Mouse (Mus musculus) cortical plate, adult 2 months (tissue): ENCODE measurements at regions not wholly inside any gene's neighbourhood (a gene's known extent, or its start where the extent isn't known, plus 50 kb on each side); places are given as distances from the start of the nearest gene placed in this dataset.

Experiments used
- H3K27ac ChIP-seq: fragments of 200-500 bp; 2 replicates; pipeline ENCODE4 v1.5.1; 2012; ENCODE audit warnings: low read length, control low read depth, inconsistent platforms; ENCODE audit not compliant: insufficient read depth
- H3K4me1 ChIP-seq: fragments of 200-500 bp; 2 replicates; pipeline ENCODE4 v1.6.1; 2011; ENCODE audit warnings: low read length; ENCODE audit not compliant: control insufficient read depth, insufficient read depth
- H3K4me3 ChIP-seq: fragments of 200-500 bp; 2 replicates; pipeline ENCODE4 v1.5.1; 2011; ENCODE audit warnings: mild to moderate bottlenecking, low read length, control low read depth; ENCODE audit not compliant: insufficient read depth
- CTCF ChIP-seq: fragments of 200-500 bp; IDR thresholded peaks from 2 replicates; pipeline ENCODE4 v1.5.1; 2011; ENCODE audit warnings: mild to moderate bottlenecking, control low read depth, low read length; ENCODE audit not compliant: insufficient read depth; ENCODE audit errors: extremely low read depth
- POLR2A ChIP-seq: fragments of 200-500 bp; IDR thresholded peaks from 2 replicates; pipeline ENCODE4 v1.6.1; 2011; ENCODE audit warnings: mild to moderate bottlenecking, low read length, control low read depth; ENCODE audit not compliant: insufficient read depth; ENCODE audit errors: extremely low read depth

DNA sequence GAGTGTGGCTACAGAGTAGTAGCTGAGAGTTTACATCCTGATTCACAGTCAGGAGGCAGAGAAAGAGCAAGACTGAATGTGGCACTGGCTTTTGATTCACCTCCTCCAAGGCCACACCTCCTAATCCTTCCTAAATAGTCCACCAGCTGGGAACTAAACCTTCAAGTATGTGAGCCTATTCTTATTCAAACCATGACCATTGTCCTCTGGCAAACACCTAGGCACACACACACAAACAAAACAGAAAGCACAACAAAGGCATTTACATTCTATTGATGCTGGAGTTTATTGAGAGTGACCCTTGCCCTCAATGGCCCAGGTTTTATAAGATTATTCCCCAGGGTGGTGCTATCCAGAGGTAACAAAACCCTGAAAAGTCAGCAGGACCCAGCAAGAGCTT lies 235.4 kb upstream of the Dynlrb2 start:
- Histone ChIP-seq H3K4me3 (no peak overlapping the region), H3K4me1 (no peaks in the 10 kb centered on the region), H3K27ac (no peak overlapping the region)
- no peak for TF ChIP-seq POLR2A
- TF ChIP-seq CTCF, result no peak

DNA sequence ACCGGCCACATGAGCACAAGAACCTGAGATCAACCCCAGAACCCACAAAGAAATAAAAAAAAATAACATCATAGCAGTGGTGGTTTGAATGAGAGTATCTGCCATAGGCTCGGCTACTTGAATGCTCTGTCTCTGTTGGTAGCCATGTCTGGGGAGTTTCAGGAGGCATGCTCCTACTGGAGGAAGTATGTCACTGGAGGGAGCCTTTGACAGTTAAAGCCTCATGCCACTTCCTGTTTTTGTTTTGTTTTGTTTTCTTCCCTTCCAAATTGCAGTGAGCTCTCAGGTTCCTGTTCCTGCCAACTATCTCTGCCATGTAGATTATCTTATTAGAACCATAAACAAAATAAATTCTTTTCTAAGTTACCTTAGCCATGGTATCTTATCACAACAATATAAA lies 236.1 kb upstream of the Dynlrb2 start:
- TF ChIP-seq CTCF (no peak), POLR2A (no peak)
- Histone ChIP-seq H3K4me1 (no peaks in the 10 kb centered on the region), H3K27ac (no peak overlapping the region), H3K4me3 (no peak overlapping the region)

DNA sequence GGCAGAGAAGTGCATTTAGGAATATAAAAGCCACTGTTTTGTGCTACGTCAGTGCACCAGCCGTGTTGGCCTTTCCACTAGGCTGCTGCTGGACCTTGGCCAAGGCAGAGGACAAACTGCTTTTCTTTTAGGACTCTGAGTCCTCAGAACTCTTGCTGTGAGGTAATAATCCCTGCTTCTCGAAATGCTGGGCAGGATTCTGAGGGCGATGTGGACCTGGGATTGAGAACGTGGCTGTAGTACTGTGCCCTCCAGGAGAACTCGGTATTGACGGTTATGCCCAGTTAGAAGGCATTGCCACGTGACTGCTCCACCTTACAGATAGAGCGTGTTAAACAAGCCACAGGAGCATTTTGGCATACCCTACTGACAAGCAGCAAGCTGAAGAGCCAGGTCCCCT lies 236.6 kb upstream of the Dynlrb2 start:
- TF ChIP-seq CTCF, result no peak
- no peak for TF ChIP-seq POLR2A
- H3K27ac ChIP-seq, result no peak overlapping the region
- no peak overlapping the region for H3K4me3 ChIP-seq
- no peaks in the 10 kb centered on the region for H3K4me1 ChIP-seq

DNA sequence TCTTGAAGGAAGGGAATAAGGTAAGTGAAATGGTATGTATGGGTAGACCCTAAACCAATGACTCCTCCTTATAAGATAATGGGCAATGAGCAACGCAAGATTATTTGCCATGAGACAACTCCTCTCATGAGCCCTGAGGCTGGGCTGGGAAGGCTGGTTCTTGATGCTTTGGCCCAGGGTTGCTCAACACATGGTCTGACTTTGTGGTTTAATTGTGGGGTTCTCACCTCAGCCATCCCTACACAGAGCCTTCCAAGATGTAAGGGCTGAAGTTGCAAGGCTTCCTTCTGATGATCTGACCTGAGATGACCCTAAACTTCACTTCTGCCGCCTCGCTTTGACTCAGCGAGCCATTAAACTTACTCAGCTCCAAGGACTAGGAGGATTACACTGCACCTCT lies 237.8 kb upstream of the Dynlrb2 start:
- no peaks in the 10 kb centered on the region for H3K4me1 ChIP-seq
- TF ChIP-seq CTCF, result no peak
- no peak for TF ChIP-seq POLR2A
- no peak overlapping the region for H3K4me3 ChIP-seq
- H3K27ac ChIP-seq, result no peak overlapping the region

DNA sequence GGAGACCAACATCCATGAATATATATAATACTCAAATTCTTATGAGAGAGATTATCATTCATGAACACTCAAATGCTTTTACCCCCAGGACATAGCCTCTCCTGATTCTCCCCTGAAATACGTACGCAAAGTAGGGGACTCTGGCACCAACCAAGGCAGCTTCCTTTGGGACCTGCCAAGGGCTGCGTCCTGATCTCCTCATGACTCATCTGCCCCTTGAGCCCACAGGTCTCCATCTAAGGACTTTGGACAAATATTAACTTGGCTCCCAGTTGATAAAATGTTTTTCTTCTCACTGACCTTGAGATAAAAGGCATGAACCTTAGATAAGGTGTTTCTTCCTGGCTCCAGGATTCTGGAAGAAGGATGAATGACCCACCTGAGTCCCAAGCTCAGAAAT lies 239.2 kb upstream of the Dynlrb2 start:
- H3K27ac ChIP-seq, result no peak overlapping the region
- no peaks in the 10 kb centered on the region for H3K4me1 ChIP-seq
- H3K4me3 ChIP-seq, result no peak overlapping the region
- TF ChIP-seq POLR2A, result no peak

DNA sequence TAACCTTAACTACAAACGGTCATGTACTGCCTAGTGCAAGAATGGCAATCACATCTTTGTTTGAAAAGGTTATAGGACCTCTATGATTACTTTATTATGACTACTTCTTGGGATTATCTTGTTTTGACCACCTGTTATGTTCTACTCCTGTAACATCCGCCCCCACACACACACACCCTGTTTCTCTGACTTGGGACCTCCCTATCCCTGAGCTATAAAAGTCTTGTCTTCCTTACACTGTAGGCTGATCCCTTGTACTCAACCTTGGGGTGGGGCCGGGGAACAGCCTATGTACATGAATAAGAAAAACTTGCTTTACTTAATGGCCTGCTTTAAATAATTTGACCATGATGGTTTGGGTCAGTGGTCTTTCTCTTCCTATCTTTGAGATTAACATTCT lies 240.7 kb upstream of the Dynlrb2 start:
- H3K27ac ChIP-seq, result no peak overlapping the region
- no peak overlapping the region for H3K4me3 ChIP-seq
- H3K4me1 ChIP-seq, result no peaks in the 10 kb centered on the region
- TF ChIP-seq POLR2A (no peak), CTCF (no peak)

DNA sequence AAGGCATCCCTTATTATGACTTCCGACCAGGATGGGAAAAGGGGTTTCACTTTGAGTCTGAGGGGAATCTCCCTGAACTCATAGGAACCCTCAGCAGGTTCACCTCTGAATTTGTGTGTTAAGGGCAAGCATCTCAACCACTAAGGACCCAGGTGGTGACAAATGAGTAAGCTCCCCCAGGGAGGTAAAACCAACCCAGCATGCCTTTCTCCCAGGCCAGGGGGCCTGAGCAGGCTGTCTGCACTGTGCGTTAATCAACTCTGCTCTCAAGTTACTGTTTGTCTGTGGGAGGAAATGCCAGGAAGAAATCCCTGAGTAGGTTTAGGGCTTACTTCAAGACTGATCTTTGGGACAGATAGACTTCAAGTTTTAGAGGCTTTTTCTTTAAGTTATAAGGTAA lies 243.5 kb upstream of the Dynlrb2 start:
- TF ChIP-seq POLR2A (no peak), CTCF (no peak)
- Histone ChIP-seq H3K27ac (no peak overlapping the region), H3K4me3 (no peak overlapping the region), H3K4me1 (no peaks in the 10 kb centered on the region)

DNA sequence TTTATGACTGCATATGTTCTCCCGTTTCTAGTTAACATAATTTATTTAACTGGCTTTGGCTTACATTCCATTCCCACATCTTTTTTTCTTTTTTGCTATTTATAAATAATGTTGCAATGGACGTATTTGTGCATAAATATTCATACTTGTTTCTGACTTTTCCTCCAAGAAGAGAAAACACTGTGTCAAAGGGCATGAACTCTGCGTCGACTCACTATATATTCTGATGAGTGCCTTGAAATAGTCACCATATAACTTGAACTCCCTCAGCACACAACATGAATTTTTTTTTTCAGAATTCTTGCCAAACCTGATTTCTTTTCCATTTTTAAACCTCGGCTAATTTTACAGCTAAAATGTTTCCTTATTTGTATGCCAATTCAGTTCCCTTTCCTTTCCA lies 249.4 kb upstream of the Dynlrb2 start:
- Histone ChIP-seq H3K4me3 (no peak overlapping the region), H3K4me1 (no peaks in the 10 kb centered on the region), H3K27ac (no peak overlapping the region)
- TF ChIP-seq CTCF, result no peak
- no peak for TF ChIP-seq POLR2A

DNA sequence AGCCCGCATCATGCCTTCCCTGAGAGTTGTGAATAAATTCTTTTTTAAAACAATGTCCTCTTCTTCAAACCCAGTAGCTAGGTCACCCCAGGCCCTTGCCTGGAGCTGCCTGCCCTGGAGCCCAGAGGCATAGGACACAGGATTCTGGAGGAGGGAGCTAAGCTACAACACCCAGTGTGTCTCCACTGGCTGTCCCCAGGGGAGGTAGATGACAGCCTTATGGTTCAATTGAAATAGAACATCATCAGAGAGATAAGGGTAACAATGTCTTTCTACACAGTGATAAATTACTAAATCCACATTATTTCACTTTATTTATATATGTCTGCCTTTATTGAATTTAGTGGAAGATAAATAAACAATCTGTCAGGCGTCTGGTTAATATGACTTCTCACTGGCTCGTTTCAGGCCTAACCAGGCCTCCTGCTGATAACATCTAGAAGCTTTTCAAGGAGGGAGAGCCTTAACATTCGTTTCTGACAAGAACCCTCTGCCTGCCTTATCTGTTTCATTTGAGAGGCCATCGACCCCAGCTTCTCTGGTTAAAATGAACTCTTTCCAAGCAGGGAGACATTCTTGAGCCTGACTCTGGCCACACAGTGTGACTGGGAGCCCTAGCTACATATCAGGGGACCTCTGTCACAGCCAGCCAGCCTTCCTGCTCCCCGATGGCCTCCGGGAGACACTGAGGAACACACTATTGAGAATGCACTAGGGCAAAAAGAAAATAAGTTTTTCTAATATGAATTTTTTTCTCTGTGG lies 252.1 kb upstream of the Dynlrb2 start:
- H3K27ac ChIP-seq, result no peak overlapping the region
- no peak for TF ChIP-seq POLR2A
- TF ChIP-seq CTCF, result no peak
- H3K4me1 ChIP-seq, result no peaks in the 10 kb centered on the region
- H3K4me3 ChIP-seq, result no peak overlapping the region

DNA sequence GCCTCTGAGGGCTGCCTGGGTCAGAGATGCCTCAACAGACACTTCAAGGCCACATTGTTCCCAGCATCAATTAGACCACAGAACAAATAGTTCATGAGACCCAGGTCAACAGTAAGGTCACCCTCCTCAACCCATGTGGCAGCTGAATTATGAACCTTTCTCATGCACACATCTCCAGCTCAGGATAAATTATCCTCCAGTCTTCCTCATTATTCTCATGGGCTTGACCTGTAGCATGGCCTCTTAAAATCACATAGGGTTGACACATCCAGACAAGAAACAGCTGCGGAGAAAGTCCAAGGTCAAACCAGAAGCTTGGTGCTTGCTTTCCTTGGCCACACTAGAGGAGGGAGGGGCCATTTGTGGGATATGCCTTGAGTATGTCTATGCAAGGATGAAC lies 256.4 kb upstream of the Dynlrb2 start:
- Histone ChIP-seq H3K4me3 (no peak overlapping the region), H3K4me1 (no peaks in the 10 kb centered on the region), H3K27ac (no peak overlapping the region)
- no peak for TF ChIP-seq POLR2A
- TF ChIP-seq CTCF, result no peak
